Mouse (Mus musculus): ENCODE results near the gene Tchp.

The Tchp gene

DNA sequence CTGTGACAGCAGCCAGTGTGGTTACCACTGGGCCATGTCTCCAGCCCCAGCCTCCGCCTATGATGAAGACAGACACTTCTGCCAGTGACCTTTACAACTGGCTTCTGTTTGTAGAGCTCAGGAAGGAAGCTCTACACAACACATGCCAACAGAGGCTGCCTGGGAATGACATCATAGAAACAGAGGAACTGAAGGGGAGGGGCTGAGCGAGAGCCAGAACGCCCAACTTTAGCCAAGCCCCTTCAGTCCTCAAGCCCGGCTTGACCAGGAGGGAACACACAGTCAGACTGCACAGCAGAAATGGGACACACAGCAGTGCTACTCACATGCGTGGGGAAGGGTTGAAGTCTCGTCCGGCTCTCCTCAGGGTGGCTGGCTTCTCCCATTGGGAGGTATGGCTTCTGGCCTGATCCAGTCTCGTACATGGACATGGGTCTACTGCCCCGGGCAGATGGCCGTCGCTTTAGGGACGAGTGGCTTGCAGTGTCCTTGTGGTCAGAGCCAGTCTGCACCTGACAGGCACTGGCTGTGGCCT lies 31.2 kb downstream of the Tchp start:
- DNase-seq (ENCODE audit: low spot score in 2 of 2): no peak

DNA sequence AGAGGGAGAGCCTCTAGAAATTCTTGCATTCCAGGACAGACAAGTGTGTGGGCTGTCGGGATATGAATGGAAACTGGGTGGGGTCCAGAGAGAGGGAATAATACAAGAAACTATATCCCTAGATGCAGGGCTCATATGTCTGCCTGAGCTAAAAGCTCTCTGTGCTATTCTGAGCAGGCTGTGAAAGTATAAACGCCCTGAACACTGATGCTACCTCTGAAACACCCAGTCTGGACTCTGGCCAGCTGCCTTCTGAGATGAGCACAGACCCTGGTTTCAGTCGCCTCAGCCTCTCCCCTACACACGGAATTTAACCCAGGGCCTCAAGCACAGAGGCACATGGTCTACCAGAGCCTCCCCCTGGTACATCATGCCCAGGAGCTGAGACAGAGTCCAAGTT lies 33.0 kb downstream of the Tchp start:
- DNase-seq (ENCODE audit: low spot score in 2 of 2): no peak

GRCm38 (mm10) chr5:114742572-114742971 lies 35.0 kb downstream of the Tchp start:
- no peak for DNase-seq (ENCODE audit: low spot score in 2 of 2)

DNA sequence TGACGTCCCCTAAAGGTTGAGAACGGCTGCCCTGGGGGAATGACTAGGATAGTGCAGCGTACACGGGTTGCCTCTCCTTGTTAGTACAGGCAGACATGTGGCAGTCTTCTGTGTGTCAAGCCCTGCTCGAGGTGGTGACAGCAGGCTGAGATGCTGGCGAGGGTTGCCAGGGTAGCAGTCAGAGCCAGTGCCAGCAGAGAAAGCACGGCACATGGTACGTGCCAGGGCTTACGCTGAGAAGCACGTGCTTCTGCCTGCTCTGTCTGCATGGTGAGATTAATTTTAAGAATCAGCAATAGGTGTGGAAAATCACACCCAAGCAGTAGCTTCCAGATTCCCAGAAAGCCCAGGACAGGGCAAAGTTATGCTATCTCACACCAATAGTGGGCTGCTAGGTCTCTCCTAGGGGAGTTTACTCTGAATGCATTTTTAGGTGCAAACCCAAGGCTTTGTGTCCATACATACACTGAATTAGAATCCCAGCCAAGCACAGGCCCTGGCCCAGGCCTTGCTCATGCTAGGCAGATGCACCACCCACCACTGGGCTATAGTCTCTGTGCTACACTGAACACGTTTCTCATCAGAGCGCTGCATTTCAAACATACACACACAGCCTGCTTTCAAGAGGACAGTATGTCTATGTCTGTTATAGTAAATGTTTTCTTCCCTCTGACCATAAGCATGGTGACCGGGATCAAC lies 35.6 kb downstream of the Tchp start:
- no peak for DNase-seq (ENCODE audit: low spot score in 2 of 2)

- no peak for DNase-seq (ENCODE audit: low spot score in 2 of 2)
These were observed 36.1 kb downstream of the Tchp start for GRCm38 (mm10) chr5:114743697-114744090.

- no peak for DNase-seq (ENCODE audit: low spot score in 2 of 2)
These were observed 38.0 kb downstream of the Tchp start for GRCm38 (mm10) chr5:114745581-114745980.

GRCm38 (mm10) chr5:114746886-114747285 lies 39.3 kb downstream of the Tchp start:
- DNase-seq (ENCODE audit: low spot score in 2 of 2): no peak

DNA sequence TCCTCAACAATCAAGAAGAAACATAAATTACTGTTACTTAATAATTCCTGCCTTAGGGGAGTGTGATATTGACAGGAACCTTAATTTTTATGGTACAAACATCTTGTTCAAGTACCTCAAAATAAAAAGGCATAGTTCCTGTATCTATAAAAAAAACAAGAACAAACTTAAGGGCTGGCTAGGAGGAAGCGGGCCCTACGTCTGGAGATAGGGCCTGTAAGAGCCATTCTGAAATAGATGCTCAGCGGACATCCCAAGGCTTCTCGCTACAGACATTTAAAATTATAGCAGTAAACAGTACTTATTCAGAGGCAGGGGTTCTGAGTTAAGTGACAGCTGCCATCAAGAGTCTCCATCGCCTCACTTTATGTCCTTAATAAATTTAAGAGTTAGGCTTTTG lies 40.0 kb downstream of the Tchp start:
- no peak for DNase-seq (ENCODE audit: low spot score in 2 of 2)

- DNase-seq (ENCODE audit: low spot score in 2 of 2): no peak
These were observed 42.8 kb downstream of the Tchp start for GRCm38 (mm10) chr5:114750325-114750724.

DNA sequence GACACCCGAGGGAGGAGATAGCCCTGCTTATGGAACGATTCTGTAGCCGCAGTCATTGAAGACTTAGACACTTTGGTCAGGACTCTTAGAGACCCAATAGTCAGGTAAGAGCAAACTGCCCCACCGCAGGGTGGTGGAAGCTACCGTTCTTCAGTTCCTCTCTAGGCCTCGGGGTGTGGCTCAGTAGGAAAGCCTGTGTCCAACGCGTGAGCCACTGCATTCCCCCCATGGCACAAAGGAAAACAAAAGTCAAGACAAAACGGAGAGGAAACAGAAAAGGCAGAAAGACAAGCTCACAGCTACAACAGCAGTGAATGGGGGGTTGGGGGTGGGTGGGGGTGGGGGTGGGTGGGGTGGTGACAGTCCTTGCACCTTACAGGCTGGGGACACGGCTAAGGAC lies 44.8 kb downstream of the Tchp start:
- no peak for DNase-seq (ENCODE audit: low spot score in 2 of 2)

DNA sequence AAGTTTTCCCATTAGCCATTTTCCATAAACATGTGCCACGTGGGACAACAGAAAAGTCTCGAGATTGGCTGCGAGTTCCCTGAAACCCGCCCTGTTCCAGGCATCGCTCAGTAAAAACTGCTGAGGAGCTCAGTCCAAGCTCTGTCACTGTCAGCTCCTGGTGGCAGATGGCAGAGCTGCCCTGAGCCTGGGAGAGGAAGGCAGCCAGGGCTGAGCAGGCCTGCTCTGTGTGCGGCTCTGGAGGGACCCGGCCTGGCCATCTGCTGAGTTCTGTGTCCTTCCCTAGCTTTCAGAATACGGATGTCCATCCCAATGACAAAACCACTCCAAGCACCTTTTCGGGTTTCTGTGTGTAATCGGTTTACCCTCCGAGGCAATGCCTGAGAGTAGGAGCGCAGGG lies 45.8 kb downstream of the Tchp start:
- no peak for DNase-seq (ENCODE audit: low spot score in 2 of 2)

- no peak for DNase-seq (ENCODE audit: low spot score in 2 of 2)
These were observed 52.1 kb downstream of the Tchp start for GRCm38 (mm10) chr5:114759536-114760090.

GRCm38 (mm10) chr5:114761980-114762379 lies 54.4 kb downstream of the Tchp start:
- DNase-seq (ENCODE audit: low spot score in 2 of 2): no peak

GRCm38 (mm10) chr5:114764812-114765735 lies 57.5 kb downstream of the Tchp start:
- no peak for DNase-seq (ENCODE audit: low spot score in 2 of 2)

DNA sequence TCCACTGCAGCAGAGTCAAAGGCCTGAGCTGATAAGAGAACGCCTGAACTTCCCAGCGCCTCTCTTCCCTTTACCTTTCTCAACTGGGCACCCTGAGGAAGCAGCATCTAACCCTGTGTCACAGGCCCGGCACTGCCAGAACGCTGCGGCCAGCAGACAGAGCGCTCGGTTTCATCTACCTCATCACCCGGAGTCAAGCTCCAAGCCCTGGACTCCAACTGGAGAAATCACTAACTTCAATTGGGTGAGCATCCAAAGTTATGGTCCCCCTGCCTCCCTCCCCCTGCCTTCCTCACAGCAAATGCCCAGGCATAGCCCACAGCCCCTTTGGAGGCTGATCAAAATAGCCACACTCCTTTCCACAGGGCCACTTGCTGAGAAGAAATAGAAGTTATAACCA lies 59.1 kb downstream of the Tchp start:
- no peak for DNase-seq (ENCODE audit: low spot score in 2 of 2)

GRCm38 (mm10) chr5:114767185-114767584 lies 59.6 kb downstream of the Tchp start:
- no peak for DNase-seq (ENCODE audit: low spot score in 2 of 2)

GRCm38 (mm10) chr5:114769786-114770185 lies 62.2 kb downstream of the Tchp start:
- no peak for DNase-seq (ENCODE audit: low spot score in 2 of 2)

- DNase-seq (ENCODE audit: low spot score in 2 of 2): no peak
These were observed 64.2 kb downstream of the Tchp start for GRCm38 (mm10) chr5:114771796-114772195.

Measured in right cerebral cortex, postnatal 36 days (tissue).